Mouse (Mus musculus): Measurements from ENCODE around the gene Zfp941. TPM values are rescaled to one million over a fixed set of nuclear protein-coding genes. Genes with fewer than 3 reads are reported as not detected.
A peak's percentile ranks its signal among the peaks of the same experiment; 100 is the strongest.

Gene Zfp941
- polyA plus RNA-seq, 1 experiment from 2014 or later = 1.1 TPM

DNA sequence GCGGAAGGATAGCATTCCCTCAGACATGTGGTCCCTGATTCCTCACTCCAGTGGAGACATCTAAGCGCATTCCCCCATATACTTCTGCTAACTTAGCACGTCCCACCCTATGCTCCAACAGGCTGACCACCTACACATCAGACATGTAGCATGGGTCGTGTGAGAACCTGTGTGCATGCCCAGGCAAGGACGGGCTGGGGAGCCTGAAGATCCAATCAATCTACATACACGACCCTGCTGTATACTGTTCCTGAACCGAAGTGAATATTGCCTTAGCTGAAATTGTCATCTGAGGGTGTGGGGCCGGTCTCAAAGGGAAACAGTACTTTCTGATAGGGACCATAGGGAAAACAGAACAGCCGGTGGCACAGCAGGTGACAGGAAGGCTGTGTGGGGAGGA, 33.2 kb upstream of the Zfp941 start:
- no peak for ATAC-seq
- Histone ChIP-seq H3K4me3 (ENCODE audit: low read length) (peak overlapping the region; percentile 87), H3K4me2 (ENCODE audit: low read depth, low read length) (peak overlapping the region; percentile 91), H3K9me3 (ENCODE audit: control insufficient read depth, low read length) (no peaks in the 10 kb centered on the region), H3K36me3 (ENCODE audit: control insufficient read depth, insufficient read depth, low read length) (peaks cover 11% of the 10 kb centered on the region; the same call in 1 of the 2 replicates), H3K9ac (ENCODE audit: low read depth, low read length) (peak overlapping the region; percentile 90), H3K4me1 (ENCODE audit: control insufficient read depth, insufficient read depth, low read length) (peaks cover 19% of the 10 kb centered on the region), H3K27me3 (replicated peaks; ENCODE audit: control insufficient read depth, insufficient read depth, low read length) (no peaks in the 10 kb centered on the region), H3K27ac (ENCODE audit: low read length) (no peak overlapping the region)
- 65% methylated on average over 9 of the region's 9 CpGs for WGBS

DNA sequence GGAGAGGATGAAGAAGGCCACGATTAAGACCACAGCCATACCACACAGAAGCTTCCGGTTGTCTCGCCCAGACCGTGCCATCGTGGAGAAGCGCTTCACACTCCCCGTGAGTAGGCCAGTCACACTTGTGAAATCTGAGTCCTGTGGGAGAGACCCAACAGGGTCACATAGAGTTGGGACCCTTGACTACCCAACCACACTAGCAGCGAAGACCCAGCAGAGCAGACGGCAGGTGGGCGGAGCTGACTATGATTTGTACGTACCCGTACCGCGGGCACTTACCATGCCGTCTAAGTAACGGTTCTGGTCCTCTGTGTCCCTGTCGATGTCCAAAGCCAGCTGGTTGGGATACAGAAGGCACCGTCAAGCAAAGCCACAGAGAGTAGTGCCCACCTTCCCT, 32.5 kb upstream of the Zfp941 start:
- no peak overlapping the region for H3K4me2 ChIP-seq (ENCODE audit: low read depth, low read length)
- no peak overlapping the region for H3K9ac ChIP-seq (ENCODE audit: low read depth, low read length)

DNA sequence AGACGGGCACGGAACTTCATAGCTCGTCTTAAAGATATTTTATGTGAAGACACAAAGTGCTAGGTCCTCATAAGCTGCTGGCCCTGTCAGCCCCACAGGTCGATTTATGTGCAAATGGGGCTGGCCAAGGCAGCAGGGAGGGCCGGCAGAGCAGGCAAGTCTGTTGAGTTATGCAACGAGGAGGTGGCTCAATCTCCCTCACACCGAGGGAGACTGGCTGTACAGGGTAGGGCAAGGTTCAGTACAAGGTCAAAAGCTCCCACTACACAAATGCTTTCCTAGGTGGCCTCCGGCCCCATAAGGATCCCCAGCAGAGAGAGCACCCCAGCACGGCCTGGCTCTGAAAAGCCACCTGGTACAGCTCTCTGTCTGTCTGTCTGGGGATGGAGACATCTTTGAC, 31.4 kb upstream of the Zfp941 start:
- WGBS = 82% methylated on average over 9 of the region's 9 CpGs
- Histone ChIP-seq H3K27me3 (replicated peaks; ENCODE audit: control insufficient read depth, insufficient read depth, low read length) (no peaks in the 10 kb centered on the region), H3K4me1 (ENCODE audit: control insufficient read depth, insufficient read depth, low read length) (peaks cover 12% of the 10 kb centered on the region), H3K4me2 (ENCODE audit: low read depth, low read length) (no peak overlapping the region), H3K36me3 (ENCODE audit: control insufficient read depth, insufficient read depth, low read length) (peaks cover 11% of the 10 kb centered on the region; the same call in 1 of the 2 replicates), H3K4me3 (ENCODE audit: low read length) (no peak overlapping the region), H3K9ac (ENCODE audit: low read depth, low read length) (no peak overlapping the region), H3K9me3 (ENCODE audit: control insufficient read depth, low read length) (no peaks in the 10 kb centered on the region), H3K27ac (ENCODE audit: low read length) (no peak overlapping the region)
- ATAC-seq = no peak

More for the DNA sequence above, 32.5 kb upstream of the Zfp941 start:
- H3K4me3 ChIP-seq (ENCODE audit: low read length) = no peak overlapping the region
- 94% methylated on average over 18 of the region's 18 CpGs for WGBS
- peaks cover 19% of the 10 kb centered on the region for H3K4me1 ChIP-seq (ENCODE audit: control insufficient read depth, insufficient read depth, low read length)
- no peaks in the 10 kb centered on the region for H3K9me3 ChIP-seq (ENCODE audit: control insufficient read depth, low read length)
- H3K36me3 ChIP-seq (ENCODE audit: control insufficient read depth, insufficient read depth, low read length) = peaks cover 11% of the 10 kb centered on the region; the same call in 1 of the 2 replicates
- no peaks in the 10 kb centered on the region for H3K27me3 ChIP-seq (replicated peaks; ENCODE audit: control insufficient read depth, insufficient read depth, low read length)
- no peak overlapping the region for H3K27ac ChIP-seq (ENCODE audit: low read length)
- ATAC-seq = no peak

DNA sequence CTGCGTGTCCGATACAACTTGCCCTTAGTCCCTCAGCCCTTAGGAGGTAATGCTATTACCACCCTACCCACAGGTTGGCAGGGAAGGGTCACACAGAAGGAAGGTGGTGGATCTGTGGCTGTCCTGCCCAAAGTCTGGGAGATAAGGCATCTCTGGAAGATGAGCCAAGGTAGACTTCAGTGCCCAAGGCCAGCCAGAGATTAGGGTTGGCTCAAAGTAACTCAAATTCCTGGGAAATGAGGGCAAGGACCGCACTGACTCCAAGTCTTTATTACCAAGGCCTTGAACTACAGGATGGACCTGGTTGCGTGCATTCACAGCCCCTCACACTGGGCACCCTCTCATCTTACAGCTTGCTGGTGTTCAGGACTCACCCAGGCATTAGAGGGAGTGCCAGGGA, 29.9 kb upstream of the Zfp941 start:
- H3K4me3 ChIP-seq (ENCODE audit: low read length) = no peak overlapping the region
- H3K27me3 ChIP-seq (replicated peaks; ENCODE audit: control insufficient read depth, insufficient read depth, low read length) = no peaks in the 10 kb centered on the region
- no peak for ATAC-seq
- 96% methylated on average over 4 of the region's 4 CpGs for WGBS
- no peak overlapping the region for H3K27ac ChIP-seq (ENCODE audit: low read length)
- H3K4me2 ChIP-seq (ENCODE audit: low read depth, low read length) = no peak overlapping the region
- no peak overlapping the region for H3K9ac ChIP-seq (ENCODE audit: low read depth, low read length)
- H3K9me3 ChIP-seq (ENCODE audit: control insufficient read depth, low read length) = no peaks in the 10 kb centered on the region
- H3K4me1 ChIP-seq (ENCODE audit: control insufficient read depth, insufficient read depth, low read length) = peaks cover 6% of the 10 kb centered on the region
- peaks cover 11% of the 10 kb centered on the region; the same call in 1 of the 2 replicates for H3K36me3 ChIP-seq (ENCODE audit: control insufficient read depth, insufficient read depth, low read length)

DNA sequence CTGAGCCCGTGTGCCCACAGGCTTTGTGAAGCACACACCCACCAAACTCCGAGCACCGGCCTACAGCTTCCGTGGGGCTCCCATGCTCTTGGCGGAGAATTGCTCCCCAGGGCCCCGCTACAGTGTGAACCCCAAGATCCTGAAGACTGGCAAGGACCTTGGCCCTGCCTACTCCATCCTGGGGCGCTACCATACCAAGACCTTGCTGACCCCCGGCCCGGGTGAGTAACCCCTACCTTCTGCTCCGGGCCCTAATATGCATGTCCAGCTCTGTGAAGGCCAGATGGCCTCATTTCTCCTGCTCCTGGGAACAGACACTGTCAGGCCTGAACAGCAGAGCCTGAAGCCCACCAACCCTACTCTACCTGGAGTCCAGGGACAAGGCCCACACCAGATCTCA, 26.6 kb upstream of the Zfp941 start:
- Histone ChIP-seq H3K27ac (ENCODE audit: low read length) (no peak overlapping the region), H3K4me3 (ENCODE audit: low read length) (no peak overlapping the region), H3K27me3 (replicated peaks; ENCODE audit: control insufficient read depth, insufficient read depth, low read length) (no peaks in the 10 kb centered on the region), H3K4me1 (ENCODE audit: control insufficient read depth, insufficient read depth, low read length) (no peaks in the 10 kb centered on the region), H3K9ac (ENCODE audit: low read depth, low read length) (no peak overlapping the region), H3K9me3 (ENCODE audit: control insufficient read depth, low read length) (no peaks in the 10 kb centered on the region), H3K36me3 (ENCODE audit: control insufficient read depth, insufficient read depth, low read length) (peaks cover 5% of the 10 kb centered on the region; the same call in 1 of the 2 replicates), H3K4me2 (ENCODE audit: low read depth, low read length) (no peak overlapping the region)
- WGBS = 96% methylated on average over 10 of the region's 10 CpGs
- no peak for ATAC-seq

DNA sequence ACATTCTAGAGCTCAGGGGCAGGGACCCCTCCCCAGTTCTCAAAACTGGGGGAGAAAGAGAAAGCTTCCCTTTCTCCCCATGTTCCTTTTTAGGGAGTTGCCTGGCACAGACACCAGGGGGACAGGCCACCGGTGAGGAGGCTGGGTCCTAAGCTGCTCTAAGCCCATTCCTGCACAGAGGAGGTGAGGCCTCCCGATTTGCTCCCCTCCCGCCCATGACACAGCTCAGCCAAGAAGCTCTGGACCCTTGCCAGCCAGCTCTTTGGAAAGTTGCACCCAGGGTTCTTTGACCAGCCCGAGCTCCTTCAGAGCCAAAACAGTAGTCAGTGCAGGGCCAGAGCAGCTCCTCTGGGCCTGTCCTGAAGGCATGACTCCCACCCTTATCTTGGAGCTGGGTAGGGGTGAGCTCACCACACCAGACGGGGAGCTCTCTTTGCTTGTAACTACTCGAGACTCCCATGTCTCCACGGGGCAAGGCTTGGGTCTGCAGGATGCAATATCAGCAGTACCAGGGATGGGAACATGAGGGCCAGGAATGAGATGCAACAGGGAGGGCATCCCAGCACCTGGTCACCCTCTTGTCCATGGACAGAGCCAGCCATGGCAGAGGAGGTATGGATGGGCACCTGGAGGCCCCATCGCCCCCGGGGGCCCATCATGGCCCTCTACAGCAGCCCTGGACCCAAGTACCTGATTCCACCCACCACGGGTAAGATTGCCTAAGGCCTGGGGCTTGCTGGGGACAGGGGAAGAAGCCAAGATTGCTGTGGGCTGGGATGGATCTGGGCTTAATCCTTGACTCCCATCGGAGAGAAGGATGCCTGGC, 26.0 kb upstream of the Zfp941 start, which contains the start of gene Odf3:
TSS of gene Odf3 (plus strand) at position 51 of the 826 bp plus-strand sequence.
- Histone ChIP-seq H3K27ac (ENCODE audit: low read length) (no peak within 1 kb of the TSS), H3K4me3 (ENCODE audit: low read length) (no peak within 1 kb of the TSS), H3K36me3 (ENCODE audit: control insufficient read depth, insufficient read depth, low read length) (peaks cover 4% of the 10 kb centered on the region; the same call in 1 of the 2 replicates), H3K4me2 (ENCODE audit: low read depth, low read length) (no peak within 1 kb of the TSS), H3K9ac (ENCODE audit: low read depth, low read length) (0 out of 2 replicates have a peak within 1 kb of the TSS, but pooled peaks have one; percentile 2), H3K9me3 (ENCODE audit: control insufficient read depth, low read length) (no peaks in the 10 kb centered on the region), H3K27me3 (replicated peaks; ENCODE audit: control insufficient read depth, insufficient read depth, low read length) (no peaks in the 10 kb centered on the region), H3K4me1 (ENCODE audit: control insufficient read depth, insufficient read depth, low read length) (no peaks in the 10 kb centered on the region)
- no peak; the same call in 1 of the 2 replicates for ATAC-seq
- 63% methylated on average over 11 of the region's 11 CpGs for WGBS

DNA sequence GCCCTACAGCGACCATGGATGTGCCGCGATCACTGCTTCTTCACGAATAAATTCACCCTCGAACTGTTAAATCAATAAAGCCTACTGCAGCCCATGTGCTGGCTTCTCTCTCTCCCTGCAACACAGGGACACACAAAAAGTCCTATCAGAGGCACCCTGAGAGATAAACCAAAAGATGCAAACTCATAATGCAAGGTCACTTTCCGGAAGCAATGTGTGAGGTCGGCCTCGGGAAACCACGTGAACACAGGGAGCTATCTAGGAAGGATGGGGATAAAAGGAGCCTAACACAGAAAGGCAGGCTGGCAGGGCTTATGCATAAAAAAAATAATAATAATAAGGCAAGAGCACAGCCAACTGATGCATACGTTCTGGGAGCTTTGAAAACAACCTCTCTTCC, 24.7 kb upstream of the Zfp941 start:
- H3K27ac ChIP-seq (ENCODE audit: low read length) = no peak overlapping the region
- H3K4me1 ChIP-seq (ENCODE audit: control insufficient read depth, insufficient read depth, low read length) = no peaks in the 10 kb centered on the region
- no peak overlapping the region for H3K4me3 ChIP-seq (ENCODE audit: low read length)
- 85% methylated on average over 10 of the region's 10 CpGs for WGBS
- no peaks in the 10 kb centered on the region for H3K36me3 ChIP-seq (ENCODE audit: control insufficient read depth, insufficient read depth, low read length)
- no peaks in the 10 kb centered on the region for H3K9me3 ChIP-seq (ENCODE audit: control insufficient read depth, low read length)
- no peak overlapping the region for H3K9ac ChIP-seq (ENCODE audit: low read depth, low read length)
- no peaks in the 10 kb centered on the region for H3K27me3 ChIP-seq (replicated peaks; ENCODE audit: control insufficient read depth, insufficient read depth, low read length)
- H3K4me2 ChIP-seq (ENCODE audit: low read depth, low read length) = no peak overlapping the region
- ATAC-seq = no peak

DNA sequence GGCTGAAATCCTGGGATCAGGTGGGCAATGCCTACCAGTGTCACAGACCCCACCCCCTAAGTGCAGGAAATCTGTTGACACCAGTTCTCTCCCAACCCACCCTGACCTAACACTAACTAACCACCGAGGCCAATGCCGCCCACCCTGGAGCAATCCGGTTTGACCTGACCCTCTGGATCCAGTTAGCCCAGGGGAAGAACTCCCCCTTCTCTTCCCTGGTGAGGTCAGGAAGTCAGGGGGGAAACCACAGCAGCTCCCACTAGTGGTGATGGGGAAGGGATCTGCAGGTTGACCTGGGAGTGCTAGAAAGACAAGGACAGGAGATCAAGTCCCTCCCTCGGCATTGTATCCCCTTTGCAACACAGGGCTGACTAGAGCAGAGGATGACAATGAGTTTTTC, 23.7 kb upstream of the Zfp941 start:
- no peak overlapping the region for H3K4me2 ChIP-seq (ENCODE audit: low read depth, low read length)
- no peak overlapping the region for H3K4me3 ChIP-seq (ENCODE audit: low read length)

DNA sequence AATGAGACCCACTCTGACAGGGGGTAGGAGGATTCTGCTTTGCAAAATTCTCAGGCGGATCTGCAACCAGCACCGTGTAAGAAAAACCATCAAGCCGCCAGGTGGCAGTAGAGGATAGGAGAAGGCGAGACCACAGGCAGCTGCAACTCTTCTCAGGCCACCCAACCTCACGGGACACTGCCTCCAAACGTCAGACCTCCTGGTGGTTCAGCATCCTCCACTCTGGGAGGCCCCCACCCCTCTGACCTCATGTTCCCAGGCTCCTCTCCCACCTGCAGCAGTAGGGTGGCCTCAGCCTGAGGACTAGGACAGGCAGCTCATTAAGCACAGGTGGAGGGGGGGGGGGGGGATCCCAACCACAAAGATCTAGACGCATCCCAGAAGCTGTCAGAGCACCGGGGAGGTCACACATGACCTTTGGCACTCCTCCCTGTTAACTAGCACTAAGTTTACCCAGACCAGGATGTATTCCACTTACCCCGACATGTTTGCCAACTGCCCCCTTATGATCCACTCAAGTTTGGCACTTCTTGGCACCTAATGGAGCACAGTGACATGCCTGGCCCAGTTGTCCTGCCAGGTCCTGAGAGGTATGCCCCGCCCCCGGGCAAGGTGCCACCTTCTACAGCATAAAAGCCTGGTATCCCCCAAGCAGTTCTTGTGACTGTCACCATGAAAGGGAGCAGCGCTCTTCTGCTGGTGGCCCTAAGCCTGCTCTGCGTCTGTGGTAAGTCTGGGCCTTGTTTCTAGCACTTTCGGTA, 23.1 kb upstream of the Zfp941 start, which contains the start of gene Scgb1c1:
TSS of gene Scgb1c1 (plus strand) at position 643 of the 761 bp plus-strand sequence.
- H3K4me2 ChIP-seq (ENCODE audit: low read depth, low read length) = no peak within 1 kb of the TSS
- H3K4me1 ChIP-seq (ENCODE audit: control insufficient read depth, insufficient read depth, low read length) = no peaks in the 10 kb centered on the region
- H3K27ac ChIP-seq (ENCODE audit: low read length) = no peak within 1 kb of the TSS
- no peaks in the 10 kb centered on the region for H3K36me3 ChIP-seq (ENCODE audit: control insufficient read depth, insufficient read depth, low read length)
- no peak within 1 kb of the TSS for H3K4me3 ChIP-seq (ENCODE audit: low read length)
- 23% methylated on average over 14 of the region's 14 CpGs for WGBS
- H3K27me3 ChIP-seq (replicated peaks; ENCODE audit: control insufficient read depth, insufficient read depth, low read length) = no peaks in the 10 kb centered on the region
- H3K9ac ChIP-seq (ENCODE audit: low read depth, low read length) = no peak within 1 kb of the TSS
- no peaks in the 10 kb centered on the region for H3K9me3 ChIP-seq (ENCODE audit: control insufficient read depth, low read length)
- ATAC-seq = peak; percentile 62

More for the DNA sequence above, 23.7 kb upstream of the Zfp941 start:
- Histone ChIP-seq H3K9me3 (ENCODE audit: control insufficient read depth, low read length) (no peaks in the 10 kb centered on the region), H3K9ac (ENCODE audit: low read depth, low read length) (no peak overlapping the region), H3K36me3 (ENCODE audit: control insufficient read depth, insufficient read depth, low read length) (no peaks in the 10 kb centered on the region), H3K27me3 (replicated peaks; ENCODE audit: control insufficient read depth, insufficient read depth, low read length) (no peaks in the 10 kb centered on the region), H3K27ac (ENCODE audit: low read length) (no peak overlapping the region), H3K4me1 (ENCODE audit: control insufficient read depth, insufficient read depth, low read length) (no peaks in the 10 kb centered on the region)
- no peak for ATAC-seq
- WGBS = 56% methylated on average over 4 of the region's 4 CpGs

Data from intestine, embryonic 16.5 days (tissue).